Mouse (Mus musculus) neural tube, embryonic 15.5 days (tissue): ENCODE results near the gene Sec14l1. TPM values are rescaled to one million over a fixed set of nuclear protein-coding genes. Genes with fewer than 3 reads are reported as not detected.

Experiments used
- ATAC-seq: fragments of 200-750 bp; cut with Nextera tagmentation; 2 replicates; pipeline ENCODE4 v1.8.0; 2017; ENCODE audit warnings: mild to moderate bottlenecking, moderate TSS enrichment, moderate library complexity; ENCODE audit not compliant: low FRiP score
- H3K27ac ChIP-seq: fragments of 300-500 bp; sonication (generic); replicated peaks from 2 replicates; pipeline ENCODE4 v1.5.1; 2015; ENCODE audit warnings: mild to moderate bottlenecking, inconsistent platforms
- H3K27me3 ChIP-seq: fragments of 300-500 bp; sonication (generic); replicated peaks from 2 replicates; pipeline ENCODE4 v1.6.1; 2015; ENCODE audit warnings: inconsistent platforms
- H3K36me3 ChIP-seq: fragments of 300-500 bp; sonication (generic); 2 replicates; pipeline ENCODE4 v1.6.1; 2015; ENCODE audit warnings: inconsistent platforms
- H3K4me1 ChIP-seq: fragments of 300-500 bp; sonication (generic); 2 replicates; pipeline ENCODE4 v1.6.1; 2015; ENCODE audit warnings: inconsistent platforms
- H3K4me2 ChIP-seq: fragments of 300-500 bp; sonication (generic); 2 replicates; pipeline ENCODE4 v1.6.1; 2015; ENCODE audit warnings: inconsistent platforms, mild to moderate bottlenecking, moderate library complexity
- H3K4me3 ChIP-seq: fragments of 300-500 bp; sonication (generic); replicated peaks from 2 replicates; pipeline ENCODE4 v1.5.1; 2015; ENCODE audit warnings: mild to moderate bottlenecking, inconsistent platforms
- H3K9ac ChIP-seq: fragments of 300-500 bp; sonication (generic); replicated peaks from 2 replicates; pipeline ENCODE4 v1.6.1; 2015; ENCODE audit warnings: mild to moderate bottlenecking, inconsistent platforms
- H3K9me3 ChIP-seq: fragments of 300-500 bp; sonication (generic); replicated peaks from 2 replicates; pipeline ENCODE4 v1.6.1; 2016; ENCODE audit warnings: inconsistent platforms
- WGBS: fragments of 180-500 bp; shearing (Covaris S2); methylation state at CpG from one replicate; pipeline ENCODE4 v1.1.7; 2015; ENCODE audit warnings: mixed read lengths; 5-methylcytosine and 5-hydroxymethylcytosine counted together
- microRNA-seq: library from miRNA; unstranded; fragments of <30 nt; microRNA quantifications from one replicate; pipeline ENCODE4, GENCODE M21; 2017
- polyA plus RNA-seq: library from polyadenylated mRNA; unstranded; fragments of >200 nt; fragmentation: Nextera tagmentation; extraction: Ambion mirVana; gene quantifications from 2 replicates; pipeline ENCODE4 v1.2.1, GENCODE M21; 2015

Gene Sec14l1
- polyA plus RNA-seq, 1 experiment from 2014 or later, result 52.0 TPM

- Histone ChIP-seq H3K27ac (no peak overlapping the region), H3K4me2 (no peak overlapping the region), H3K4me3 (no peak overlapping the region), H3K27me3 (peaks cover 42% of the 10 kb centered on the region), H3K9me3 (no peaks in the 10 kb centered on the region), H3K9ac (no peak overlapping the region), H3K4me1 (peaks cover 16% of the 10 kb centered on the region), H3K36me3 (no peaks in the 10 kb centered on the region)
- 89% methylated on average over 12 of the region's 12 CpGs for WGBS
- no peak for ATAC-seq
Measured at GRCm38 (mm10) chr11:117201846-117202245, 86.9 kb downstream of the Sec14l1 start.

DNA sequence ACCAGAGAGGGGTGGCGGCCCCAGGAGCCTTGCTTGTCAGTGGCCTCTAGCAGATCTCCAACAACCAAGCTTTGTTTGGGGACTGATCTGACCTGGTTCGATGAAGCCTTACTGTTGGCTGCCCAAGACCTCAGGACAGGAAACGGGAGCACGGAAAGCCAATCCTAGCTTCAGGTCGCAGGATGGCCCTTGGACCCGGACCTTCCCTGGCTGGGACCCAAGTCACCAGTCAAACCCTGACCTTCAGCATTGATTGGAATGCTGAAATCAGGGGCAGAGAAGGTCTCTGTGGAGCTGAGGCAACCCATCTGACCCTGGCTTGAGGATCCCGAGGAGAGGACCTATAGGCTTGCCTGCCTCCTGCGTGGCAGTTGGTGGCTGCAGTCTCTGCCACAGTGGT lies 89.6 kb downstream of the Sec14l1 start:
- Histone ChIP-seq H3K36me3 (no peaks in the 10 kb centered on the region), H3K4me3 (no peak overlapping the region), H3K27ac (no peak overlapping the region), H3K4me2 (no peak overlapping the region), H3K27me3 (peaks cover 25% of the 10 kb centered on the region), H3K9ac (no peak overlapping the region), H3K4me1 (peaks cover 23% of the 10 kb centered on the region), H3K9me3 (no peaks in the 10 kb centered on the region)
- ATAC-seq, result no peak
- 93% methylated on average over 8 of the region's 8 CpGs for WGBS

DNA sequence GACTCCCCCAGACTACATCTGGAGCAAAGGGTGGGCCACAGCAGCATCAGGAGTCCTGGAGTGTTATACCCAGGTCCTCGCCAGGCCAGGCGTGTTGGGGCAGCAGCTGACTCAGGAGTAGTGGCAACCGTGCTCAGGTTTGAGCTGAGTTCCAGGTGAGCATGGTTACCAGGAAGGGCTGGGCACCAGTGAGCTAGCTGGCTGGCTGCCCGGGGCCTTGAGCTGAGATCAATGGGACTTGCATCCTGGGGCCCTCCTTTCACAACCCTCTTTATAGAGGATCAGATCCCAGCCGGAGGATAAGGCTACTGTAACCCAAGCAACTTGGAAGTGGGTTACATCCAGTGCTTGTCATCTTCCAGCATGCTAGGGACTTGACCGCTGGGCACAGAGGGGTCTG lies 90.1 kb downstream of the Sec14l1 start:
- H3K4me2 ChIP-seq, result no peak overlapping the region
- H3K9ac ChIP-seq, result no peak overlapping the region
- no peaks in the 10 kb centered on the region for H3K36me3 ChIP-seq
- H3K4me1 ChIP-seq, result peaks cover 19% of the 10 kb centered on the region
- ATAC-seq, result no peak
- 78% methylated on average over 6 of the region's 6 CpGs for WGBS
- peaks cover 21% of the 10 kb centered on the region for H3K27me3 ChIP-seq
- H3K27ac ChIP-seq, result no peak overlapping the region
- no peak overlapping the region for H3K4me3 ChIP-seq
- no peaks in the 10 kb centered on the region for H3K9me3 ChIP-seq

DNA sequence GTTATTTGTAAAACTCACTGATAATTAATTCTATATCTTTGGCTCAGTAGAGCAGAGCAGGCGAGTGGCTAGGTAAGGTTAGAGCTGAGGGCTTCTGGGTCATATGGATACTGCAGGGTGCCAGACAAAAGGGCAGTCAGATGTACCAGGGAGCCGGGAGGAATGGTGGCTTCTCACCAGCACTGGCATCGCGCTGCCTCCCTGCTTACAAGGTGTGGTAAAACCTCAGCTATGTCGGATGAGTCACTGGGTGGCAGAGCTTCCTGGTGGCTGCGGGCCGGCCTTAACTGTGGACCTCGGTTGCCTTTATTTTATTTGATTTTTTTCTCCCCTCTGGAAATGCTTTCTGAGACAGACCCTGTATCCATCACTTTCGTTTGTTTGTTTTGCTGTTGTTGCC lies 90.5 kb downstream of the Sec14l1 start:
- WGBS, result 85% methylated on average over 9 of the region's 9 CpGs
- no peak for ATAC-seq
- H3K4me1 ChIP-seq, result peaks cover 17% of the 10 kb centered on the region
- no peak overlapping the region for H3K27ac ChIP-seq
- H3K36me3 ChIP-seq, result no peaks in the 10 kb centered on the region
- H3K27me3 ChIP-seq, result peaks cover 17% of the 10 kb centered on the region
- H3K4me2 ChIP-seq, result no peak overlapping the region
- no peak overlapping the region for H3K4me3 ChIP-seq
- H3K9ac ChIP-seq, result no peak overlapping the region
- H3K9me3 ChIP-seq, result no peaks in the 10 kb centered on the region

DNA sequence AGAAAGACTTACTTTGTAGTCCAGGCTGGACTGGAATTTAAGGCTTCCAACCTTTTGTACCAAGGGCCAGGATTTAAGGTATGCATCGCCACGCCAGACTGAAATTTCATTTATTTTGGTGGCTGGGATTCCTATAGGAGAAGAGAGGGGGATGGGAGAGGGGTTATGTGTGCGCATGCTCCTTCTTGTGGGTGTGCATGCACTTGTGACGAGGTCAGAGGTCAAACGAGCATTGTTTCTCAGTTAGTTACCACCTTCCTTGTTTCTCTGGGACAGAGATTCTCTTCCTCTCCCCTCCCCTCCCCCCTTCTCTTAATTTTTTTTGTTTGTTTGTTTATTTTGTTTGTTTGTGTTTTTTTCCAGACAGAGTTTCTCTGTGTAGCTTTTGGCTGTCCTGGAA lies 92.5 kb downstream of the Sec14l1 start:
- Histone ChIP-seq H3K27ac (no peak overlapping the region), H3K4me2 (no peak overlapping the region), H3K36me3 (no peaks in the 10 kb centered on the region), H3K4me1 (peaks cover 17% of the 10 kb centered on the region), H3K4me3 (no peak overlapping the region), H3K27me3 (no peaks in the 10 kb centered on the region), H3K9ac (no peak overlapping the region), H3K9me3 (no peaks in the 10 kb centered on the region)
- no peak for ATAC-seq
- 64% methylated on average over 5 of the region's 5 CpGs for WGBS

- no peaks in the 10 kb centered on the region for H3K27me3 ChIP-seq
- no peak for ATAC-seq
- no peak overlapping the region for H3K4me2 ChIP-seq
- no peaks in the 10 kb centered on the region for H3K9me3 ChIP-seq
- H3K27ac ChIP-seq, result no peak overlapping the region; the same call in 1 of the 2 replicates
- no peaks in the 10 kb centered on the region for H3K36me3 ChIP-seq
- H3K9ac ChIP-seq, result no peak overlapping the region
- WGBS, result 57% methylated on average over 8 of the region's 8 CpGs
- H3K4me3 ChIP-seq, result no peak overlapping the region
- peaks cover 17% of the 10 kb centered on the region for H3K4me1 ChIP-seq
Measured at GRCm38 (mm10) chr11:117208151-117208673, 93.2 kb downstream of the Sec14l1 start.

Small RNA genes within 50 kb of the gene (microRNA-seq; reads per million reads assigned to microRNA genes)
- not detected for gene Gm24323
- 1.4 reads per million for gene Mir6516

Other genes starting within 250 kb of the Sec14l1 start
- 20.1 and 25.0 TPM in 2 replicates for gene Mgat5b, start 196.3 kb upstream of the Sec14l1 start, polyA plus RNA-seq
- gene Sept9, start 84.5 kb downstream of the Sec14l1 start, polyA plus RNA-seq, result 92.2 and 119 TPM in 2 replicates